Mouse (Mus musculus): ENCODE measurements around the gene Necap2. TPM values are rescaled to one million over a fixed set of nuclear protein-coding genes. Genes with fewer than 3 reads are reported as not detected.

Necap2 gene
- polyA plus RNA-seq, 1 experiment from 2014 or later, result 43.2 TPM

Other genes starting within 250 kb of the Necap2 start
- gene Padi1, start 232.6 kb downstream of the Necap2 start, polyA plus RNA-seq (2016; fragmentation: Nextera tagmentation; extraction: Ambion mirVana), result 0.10 and 0.28 TPM in 2 replicates
- gene Padi2, start 172.0 kb downstream of the Necap2 start, polyA plus RNA-seq (2016; fragmentation: Nextera tagmentation; extraction: Ambion mirVana), result 3.3 and 4.1 TPM in 2 replicates
- gene Sdhb, start 117.2 kb downstream of the Necap2 start, polyA plus RNA-seq (2016; fragmentation: Nextera tagmentation; extraction: Ambion mirVana), result 746 and 756 TPM in 2 replicates
- gene Atp13a2, start 91.5 kb downstream of the Necap2 start, polyA plus RNA-seq (2016; fragmentation: Nextera tagmentation; extraction: Ambion mirVana), result 33.1 and 35.6 TPM in 2 replicates
- gene Mfap2, start 67.9 kb downstream of the Necap2 start, polyA plus RNA-seq (2016; fragmentation: Nextera tagmentation; extraction: Ambion mirVana), result 245 and 246 TPM in 2 replicates
- gene Crocc, start 17.8 kb downstream of the Necap2 start, polyA plus RNA-seq (2016; fragmentation: Nextera tagmentation; extraction: Ambion mirVana), result 6.3 and 6.7 TPM in 2 replicates
- gene Spata21, start 10.0 kb upstream of the Necap2 start, polyA plus RNA-seq (2016; fragmentation: Nextera tagmentation; extraction: Ambion mirVana), result not detected in 2 replicates
- 32.9 and 33.4 TPM in 2 replicates for gene Szrd1, start 61.4 kb upstream of the Necap2 start, polyA plus RNA-seq (2016; fragmentation: Nextera tagmentation; extraction: Ambion mirVana)
- 18.2 and 20.0 TPM in 2 replicates for gene Fbxo42, start 69.6 kb upstream of the Necap2 start, polyA plus RNA-seq (2016; fragmentation: Nextera tagmentation; extraction: Ambion mirVana)
- 2.0 and 2.3 TPM in 2 replicates for gene Rsg1, start 135.6 kb upstream of the Necap2 start, polyA plus RNA-seq (2016; fragmentation: Nextera tagmentation; extraction: Ambion mirVana)
- gene Arhgef19, start 161.1 kb upstream of the Necap2 start, polyA plus RNA-seq (2016; fragmentation: Nextera tagmentation; extraction: Ambion mirVana), result 2.6 and 3.1 TPM in 2 replicates
- gene Epha2, start 222.9 kb upstream of the Necap2 start, polyA plus RNA-seq (2016; fragmentation: Nextera tagmentation; extraction: Ambion mirVana), result 5.3 and 6.1 TPM in 2 replicates

Measured in heart, embryonic 12.5 days (tissue).